Mouse (Mus musculus) c-Kit-positive CD71-negative TER-119-negative erythroid progenitor cells, embryonic 14.5 days (primary cell): ENCODE measurements around the gene Znrf4.

ENCODE experiments used
- DNase-seq: peaks from one replicate; pipeline ENCODE4 v3.0.0-alpha.2; 2013; ENCODE audit warnings: low read depth

Gene Znrf4

DNA sequence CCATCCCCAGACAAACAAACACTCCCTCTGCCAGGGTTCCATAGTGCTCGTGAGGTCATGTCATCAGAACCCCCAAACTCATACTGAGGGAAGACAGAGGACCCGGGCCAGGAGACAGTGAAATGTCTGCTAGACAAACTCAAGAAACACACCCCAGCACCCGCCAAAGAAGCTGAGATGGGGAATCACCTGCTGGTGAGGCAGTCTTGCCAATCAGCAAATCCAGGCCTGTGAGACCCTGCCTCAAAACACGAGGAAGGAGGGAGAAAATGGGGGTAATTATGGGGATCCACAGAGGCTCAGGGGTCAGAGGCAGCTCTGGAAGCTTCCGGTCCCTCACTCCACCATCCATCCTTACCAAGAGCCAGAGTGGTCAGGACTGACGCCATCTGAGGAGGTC is 45.5 kb downstream of the Znrf4 start:
- DNase-seq, result no peak

DNA sequence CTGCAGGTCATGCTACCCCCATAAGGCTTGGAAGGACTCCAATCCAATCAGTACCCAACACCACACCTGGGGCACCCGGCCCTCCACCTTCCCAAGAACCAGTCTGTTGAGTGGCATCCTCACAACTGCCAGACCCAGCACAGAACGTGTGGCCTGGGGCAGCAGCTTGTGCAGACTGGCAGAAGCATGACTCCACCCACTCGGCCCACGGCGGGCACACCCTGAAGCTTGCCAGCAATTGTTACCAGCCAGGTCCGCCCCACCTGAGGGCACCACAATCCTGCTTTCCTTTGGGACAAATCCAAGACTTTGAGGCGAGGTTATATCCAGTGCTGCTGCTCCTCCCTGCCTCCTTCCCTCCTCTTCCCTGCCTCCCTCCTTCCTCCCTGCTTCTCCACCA is 47.4 kb downstream of the Znrf4 start:
- no peak for DNase-seq

DNA sequence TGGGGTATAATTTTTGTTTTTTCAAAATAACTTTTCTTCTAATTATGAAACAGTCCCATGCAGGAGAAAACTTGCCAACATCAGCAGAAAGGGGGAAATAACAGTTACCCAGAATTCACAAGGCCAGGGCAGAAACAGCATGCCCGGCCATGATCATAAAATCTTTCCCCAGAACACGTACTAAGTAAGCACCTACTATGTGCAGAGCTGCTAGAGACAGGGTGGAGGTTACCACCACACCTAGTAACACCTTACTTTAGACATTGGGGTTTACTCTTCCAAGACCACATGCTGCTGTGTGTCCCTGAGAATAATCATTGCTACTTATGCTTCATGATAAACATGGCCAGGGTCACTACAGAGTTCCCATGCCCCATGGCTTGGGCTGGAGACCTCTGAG is 47.9 kb downstream of the Znrf4 start:
- DNase-seq, result no peak

DNA sequence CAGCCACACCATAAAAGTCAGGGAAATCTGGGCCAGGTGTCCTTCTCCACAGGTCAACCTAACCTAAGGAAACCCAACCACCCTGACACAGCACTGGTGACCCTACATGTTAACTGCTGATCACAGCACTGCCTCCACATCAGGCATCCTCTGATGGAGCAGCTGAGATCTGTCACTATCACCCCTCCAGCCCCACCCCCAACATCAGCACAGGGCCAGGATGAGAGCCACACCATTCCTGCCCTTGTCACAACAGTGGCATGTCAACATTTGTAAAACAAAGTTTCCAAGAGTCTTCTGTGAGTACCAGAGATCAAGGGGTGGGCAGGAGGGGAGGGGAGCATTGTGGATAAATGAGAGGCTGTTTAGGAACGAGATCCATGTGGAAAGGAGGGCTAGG is 48.7 kb downstream of the Znrf4 start:
- no peak for DNase-seq

DNA sequence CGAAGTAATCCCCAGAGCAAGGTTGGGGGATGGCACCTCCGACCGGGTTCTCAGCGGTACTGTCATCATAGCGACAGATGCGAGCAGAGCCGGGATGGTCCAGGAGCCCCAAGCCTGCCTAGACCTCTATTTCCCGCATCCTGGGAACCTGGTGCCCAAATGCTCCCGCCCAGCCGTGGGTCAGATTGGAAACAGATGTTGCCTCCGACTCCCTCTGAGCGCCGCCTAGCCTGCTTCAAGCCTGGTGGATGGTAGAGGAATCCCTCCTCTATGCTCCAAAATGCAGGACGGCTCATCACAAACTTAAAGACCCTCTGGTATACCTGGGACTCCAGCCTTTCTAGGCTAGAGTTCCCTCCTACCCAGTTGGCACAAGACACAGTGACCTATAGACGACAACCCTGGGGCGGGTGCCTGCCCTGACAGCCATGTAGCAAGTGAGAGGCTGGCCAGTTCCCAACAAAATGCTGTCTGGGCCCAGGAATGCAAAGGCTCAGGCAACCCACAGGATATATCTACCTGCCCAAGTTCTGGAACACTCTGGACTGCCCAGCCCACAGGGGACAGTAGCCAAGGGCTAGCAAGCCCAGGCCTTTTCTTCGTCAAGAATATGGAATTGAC is 49.3 kb downstream of the Znrf4 start:
- DNase-seq, result no peak

DNA sequence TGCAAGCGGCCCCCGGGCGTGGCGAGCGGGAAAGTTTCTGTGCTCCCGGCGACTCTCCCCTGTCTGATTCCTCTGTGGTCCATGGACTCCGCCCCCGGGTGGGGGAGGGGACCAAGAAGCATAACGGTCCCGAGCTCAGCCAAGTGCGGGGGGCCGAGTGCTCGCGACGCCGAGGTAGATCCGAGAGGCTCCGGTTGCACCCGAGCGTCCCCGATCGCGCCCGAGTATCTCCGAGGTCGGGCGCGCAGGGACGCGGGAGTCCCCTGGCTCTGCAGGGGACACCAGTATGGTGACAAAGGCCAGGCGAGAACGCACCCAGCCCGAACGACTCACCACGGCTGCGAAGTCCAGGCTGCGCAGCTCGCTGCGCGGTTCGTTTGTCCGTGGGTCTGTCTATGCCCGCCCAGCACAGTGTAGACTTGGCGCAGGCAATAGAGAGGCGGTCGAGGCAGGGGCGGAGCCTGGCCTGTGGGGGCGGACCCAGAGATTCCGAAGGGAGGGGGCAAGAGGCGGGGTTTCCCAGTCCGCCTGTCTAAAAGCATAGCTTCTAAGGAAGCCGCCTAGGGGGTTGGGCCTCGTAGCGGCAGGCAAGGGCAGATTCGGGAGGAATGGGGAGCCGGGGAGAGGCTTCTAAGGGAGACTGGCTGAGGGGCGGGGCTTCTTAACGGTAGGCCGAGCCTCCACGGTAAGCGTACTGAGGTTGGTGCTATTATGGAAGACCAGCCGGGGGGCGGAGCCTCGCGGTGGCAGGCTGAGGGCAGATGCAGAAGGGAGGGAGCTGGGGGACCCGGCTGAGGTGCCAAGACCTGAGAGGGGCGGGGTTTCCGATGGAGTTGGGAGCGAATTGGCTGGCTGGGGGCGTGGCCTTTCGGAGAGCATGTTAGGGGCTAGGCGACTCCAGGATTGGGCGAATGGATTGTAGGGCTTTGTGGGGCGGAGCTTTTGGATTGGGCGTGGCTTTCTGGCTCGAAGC is 50.2 kb downstream of the Znrf4 start:
- peak; percentile 98 for DNase-seq
